ENCODE assay signal across 32 mouse cellular contexts in the genomic region with DNA sequence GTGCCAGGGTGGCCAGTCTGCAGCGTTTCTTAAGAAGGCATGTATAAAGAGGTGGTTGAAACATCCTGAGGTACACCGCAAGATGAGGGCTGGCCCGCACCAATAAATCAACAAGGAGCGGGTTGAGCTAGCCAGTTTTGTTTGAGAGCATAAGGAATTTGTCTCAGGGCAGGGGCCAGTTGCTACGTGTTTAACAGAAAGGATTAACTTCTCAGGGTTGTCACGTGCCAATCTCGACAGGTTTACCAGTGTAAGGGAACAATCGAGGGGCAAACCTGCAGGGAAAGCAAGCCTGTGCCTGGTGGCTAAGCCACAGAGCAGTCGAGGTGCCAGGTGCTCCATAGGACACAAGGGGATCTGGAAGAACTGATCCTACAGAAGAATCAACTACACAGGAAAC. TPM values are rescaled to one million over a fixed set of nuclear protein-coding genes. Genes with fewer than 3 reads are reported as not detected.
A peak's percentile ranks its signal among the peaks of the same experiment; 100 is the strongest.
DNase-seq lines count a peak whose midpoint lies in the region; ATAC-seq and TF ChIP-seq lines count a peak whose summit lies in the region.
"Had no signal": no experiment of that assay in that cellular context is flagged by ENCODE, and none has a peak within 500 bp of the region (broad histone marks: within the 10 kb centered on the region; RNA-seq: fewer than 3 reads in every experiment).

No protein-coding gene starts in this region.

- H3K9me3 ChIP-seq in lung, embryonic 14.5 days (ENCODE audit: low read depth, low read length), result no peaks in the 10 kb centered on the region
- no peaks in the 10 kb centered on the region for H3K9me3 ChIP-seq in embryonic facial prominence, embryonic 14.5 days (ENCODE audit: control insufficient read depth, low read length)
- no peaks in the 10 kb centered on the region for H3K9me3 ChIP-seq in heart, embryonic 10.5 days
- H3K9me3 ChIP-seq: embryonic facial prominence, embryonic 15.5 days; forebrain, embryonic 13.5 days; heart, embryonic 12.5 days; heart, embryonic 15.5 days; hindbrain, embryonic 10.5 days; hindbrain, embryonic 13.5 days had no signal

- no peak for TF ChIP-seq CTCF in lung, embryonic 14.5 days (IDR thresholded peaks at IDR 0.05; ENCODE audit: low read depth)
- TF ChIP-seq CTCF in lung, adult 2 months (IDR thresholded peaks at IDR 0.05; ENCODE audit: insufficient read depth, low read length), result no peak

- H3K36me3 ChIP-seq in lung, embryonic 14.5 days (ENCODE audit: insufficient read depth), result no peaks in the 10 kb centered on the region
- H3K36me3 ChIP-seq in embryonic facial prominence, embryonic 14.5 days (ENCODE audit: control insufficient read depth, insufficient read depth, low read length), result no peaks in the 10 kb centered on the region
- no peaks in the 10 kb centered on the region for H3K36me3 ChIP-seq in heart, embryonic 10.5 days
- H3K36me3 ChIP-seq: embryonic facial prominence, embryonic 15.5 days; heart, embryonic 12.5 days; heart, embryonic 15.5 days; hindbrain, embryonic 10.5 days; hindbrain, embryonic 13.5 days had no signal

- H3K27ac ChIP-seq in lung, embryonic 14.5 days (ENCODE audit: low read depth), result no peak overlapping the region
- H3K27ac ChIP-seq in embryonic facial prominence, embryonic 14.5 days (replicated peaks; ENCODE audit: low read depth, low read length), result no peak overlapping the region
- H3K27ac ChIP-seq in heart, embryonic 10.5 days, result no peak overlapping the region
- H3K27ac ChIP-seq: embryonic facial prominence, embryonic 15.5 days; forebrain, embryonic 13.5 days; heart, embryonic 15.5 days; hindbrain, embryonic 10.5 days; hindbrain, embryonic 13.5 days had no signal

- H3K9ac ChIP-seq in lung, embryonic 14.5 days, result no peak overlapping the region
- H3K9ac ChIP-seq in embryonic facial prominence, embryonic 14.5 days (ENCODE audit: low read depth, low read length), result no peak overlapping the region
- H3K9ac ChIP-seq: embryonic facial prominence, embryonic 15.5 days; forebrain, embryonic 13.5 days; heart, embryonic 12.5 days; heart, embryonic 15.5 days; hindbrain, embryonic 13.5 days had no signal

- peaks cover 6% of the 10 kb centered on the region; the same call in 1 of the 2 replicates for H3K27me3 ChIP-seq in lung, embryonic 14.5 days (ENCODE audit: insufficient read depth, low read length)
- peaks cover 15% of the 10 kb centered on the region; the same call in 1 of the 2 replicates for H3K27me3 ChIP-seq in embryonic facial prominence, embryonic 14.5 days (replicated peaks; ENCODE audit: control insufficient read depth, insufficient read depth, low read length)
- peaks cover 59% of the 10 kb centered on the region for H3K27me3 ChIP-seq in heart, embryonic 10.5 days (ENCODE audit: insufficient read depth, poor library complexity, severe bottlenecking)

- no peak for ATAC-seq in lung, embryonic 14.5 days (ENCODE audit: insufficient read depth)
- peak; percentile 45; the same call in 1 of the 2 replicates for ATAC-seq in embryonic facial prominence, embryonic 14.5 days (ENCODE audit: low read depth)
- ATAC-seq: CD4-positive, CD25-positive, alpha-beta regulatory T cell, adult 4 months; forebrain, embryonic 13.5 days; forebrain, embryonic 16.5 days; hindbrain, embryonic 16.5 days had no signal

- TF ChIP-seq POLR2A in lung, adult 2 months (IDR thresholded peaks at IDR 0.05; ENCODE audit: borderline replicate concordance, extremely low read depth, low read depth, low read length), result no peak

- H3K4me2 ChIP-seq in lung, embryonic 14.5 days, result no peak overlapping the region
- H3K4me2 ChIP-seq in embryonic facial prominence, embryonic 14.5 days (ENCODE audit: low read depth, low read length), result no peak overlapping the region
- H3K4me2 ChIP-seq: embryonic facial prominence, embryonic 15.5 days; forebrain, embryonic 13.5 days; heart, embryonic 12.5 days; heart, embryonic 15.5 days; hindbrain, embryonic 13.5 days had no signal

- no peak overlapping the region for H3K4me3 ChIP-seq in lung, embryonic 14.5 days (ENCODE audit: low read depth, low read length)
- H3K4me3 ChIP-seq in lung, adult 2 months (replicated peaks; ENCODE audit: extremely low read depth, low read depth, low read length), result no peak overlapping the region
- no peak overlapping the region for H3K4me3 ChIP-seq in embryonic facial prominence, embryonic 14.5 days (ENCODE audit: low read depth, low read length)
- no peak overlapping the region for H3K4me3 ChIP-seq in heart, embryonic 10.5 days
- H3K4me3 ChIP-seq: embryonic facial prominence, embryonic 15.5 days; forebrain, embryonic 13.5 days; heart, embryonic 12.5 days; heart, embryonic 15.5 days; hindbrain, embryonic 10.5 days; hindbrain, embryonic 13.5 days had no signal

- 48% methylated on average over 9 of the region's 9 CpGs for WGBS in lung, embryonic 14.5 days
- WGBS in lung, adult 2 months, result 52% methylated on average over 9 of the region's 9 CpGs
- 61% methylated on average over 9 of the region's 9 CpGs for WGBS in embryonic facial prominence, embryonic 14.5 days
- WGBS in heart, embryonic 10.5 days, result 70% methylated on average over 9 of the region's 9 CpGs

- no peaks in the 10 kb centered on the region for H3K4me1 ChIP-seq in lung, embryonic 14.5 days (ENCODE audit: insufficient read depth)
- no peaks in the 10 kb centered on the region for H3K4me1 ChIP-seq in lung, adult 2 months (ENCODE audit: control insufficient read depth, insufficient read depth, low read length)
- H3K4me1 ChIP-seq in embryonic facial prominence, embryonic 14.5 days (ENCODE audit: control insufficient read depth, insufficient read depth, low read length), result no peaks in the 10 kb centered on the region
- peaks cover 7% of the 10 kb centered on the region for H3K4me1 ChIP-seq in heart, embryonic 10.5 days

- peak; percentile 2 for DNase-seq in lung, embryonic 14.5 days
- no peak for DNase-seq in lung, adult 2 months
- peak; percentile 65 for DNase-seq in embryonic facial prominence, embryonic 14.5 days (ENCODE audit: low spot score)
- peak; percentile 62 for DNase-seq in fat pad, adult 2 months (ENCODE audit: extremely low read depth, low read depth, low spot score)
- DNase-seq in heart, embryonic 10.5 days (ENCODE audit: low spot score), result no peak
- DNase-seq in layer of hippocampus, postnatal 25 days (ENCODE audit: extremely low spot score in 1 of 2, low spot score in 1 of 2), result no peak
- DNase-seq: adrenal gland, adult 2 months; adrenal gland, postnatal 14 days; cerebellum, adult 11 months; cerebellum, adult 2 months; cerebellum, adult 9-11 months; cerebellum, postnatal 25 days; gastrocnemius, postnatal 10 days; gastrocnemius, postnatal 36 days; heart, adult 11 months; heart, postnatal 10 days; heart, postnatal 36 days had no signal

RNA-seq across cellular contexts. Expression of gene Krt1, which starts 7.4 kb away (rescaled TPM):
- 0.30 and 0.76 TPM in 2 replicates for polyA plus RNA-seq in lung, embryonic 14.5 days (2014; fragmentation: Nextera tagmentation; extraction: Ambion mirVana)
- polyA plus RNA-seq in lung, adult 2 months (2012; rRNA removed), result 0.26 and 0.57 TPM in 2 replicates
- 67.2 and 111 TPM in 2 replicates for polyA plus RNA-seq in embryonic facial prominence, embryonic 14.5 days (2014; fragmentation: Nextera tagmentation; extraction: Ambion mirVana)
- polyA plus RNA-seq in heart, embryonic 10.5 days (2016; fragmentation: Nextera tagmentation; extraction: Ambion mirVana), result 0.30 and 1.0 TPM in 2 replicates
- 1 to 10 TPM; 3.5 to 4.1 TPM for total RNA-seq in layer of hippocampus, postnatal 25 days (2021)
- total RNA-seq: common myeloid progenitor, adult 5-6 weeks; gastrocnemius, adult 18-20 months; gastrocnemius, postnatal 10 days; gastrocnemius, postnatal 36 days; heart, adult 8-10 months; heart, postnatal 10 days; heart, postnatal 36 days; MEL had no signal
- polyA plus RNA-seq: C2C12; CD4-positive, CD25-positive, alpha-beta regulatory T cell, adult 4 months had no signal

RNA-seq across cellular contexts. Expression of gene Krt2, which starts 25.2 kb away (rescaled TPM):
- not detected in 2 replicates for polyA plus RNA-seq in lung, embryonic 14.5 days (2014; fragmentation: Nextera tagmentation; extraction: Ambion mirVana)
- not detected in 2 replicates for polyA plus RNA-seq in lung, adult 2 months (2012; rRNA removed)
- 0.10 TPM in 1 of 2 replicates, not detected in the other for polyA plus RNA-seq in embryonic facial prominence, embryonic 14.5 days (2014; fragmentation: Nextera tagmentation; extraction: Ambion mirVana)
- not detected in 2 replicates for polyA plus RNA-seq in heart, embryonic 10.5 days (2016; fragmentation: Nextera tagmentation; extraction: Ambion mirVana)
- total RNA-seq in layer of hippocampus, postnatal 25 days (2021), result 1 to 10 TPM; 5.2 to 5.4 TPM
- total RNA-seq: adrenal gland, adult 2 months; adrenal gland, postnatal 14 days; adrenal gland, postnatal 4 days; common myeloid progenitor, adult 5-6 weeks; gastrocnemius, adult 18-20 months; gastrocnemius, postnatal 10 days; gastrocnemius, postnatal 36 days; heart, adult 8-10 months; heart, postnatal 10 days; heart, postnatal 36 days; MEL had no signal
- polyA plus RNA-seq: adrenal gland, adult 2 months; C2C12; CD4-positive, CD25-positive, alpha-beta regulatory T cell, adult 4 months; cerebellum, adult 2 months; forebrain, embryonic 13.5 days; heart, embryonic 12.5 days; heart, embryonic 15.5 days; hindbrain, embryonic 10.5 days; hindbrain, embryonic 13.5 days had no signal

RNA-seq across cellular contexts. Expression of gene Krt77, which starts 26.3 kb away (rescaled TPM):
- polyA plus RNA-seq in lung, embryonic 14.5 days (2014; fragmentation: Nextera tagmentation; extraction: Ambion mirVana), result not detected in 2 replicates
- not detected in 2 replicates for polyA plus RNA-seq in lung, adult 2 months (2012; rRNA removed)
- polyA plus RNA-seq in embryonic facial prominence, embryonic 14.5 days (2014; fragmentation: Nextera tagmentation; extraction: Ambion mirVana), result 14.6 and 20.3 TPM in 2 replicates
- polyA plus RNA-seq in heart, embryonic 10.5 days (2016; fragmentation: Nextera tagmentation; extraction: Ambion mirVana), result 0.04 TPM in 1 of 2 replicates, not detected in the other
- total RNA-seq in layer of hippocampus, postnatal 25 days (2021), result 10 to 100 TPM in 1 of 2 experiments, 1 to 10 TPM in 1; 9.4 to 11.3 TPM
- total RNA-seq: adrenal gland, adult 2 months; adrenal gland, postnatal 14 days; adrenal gland, postnatal 4 days; common myeloid progenitor, adult 5-6 weeks; gastrocnemius, adult 18-20 months; gastrocnemius, postnatal 10 days; gastrocnemius, postnatal 36 days; heart, adult 8-10 months; heart, postnatal 10 days; heart, postnatal 36 days; MEL had no signal
- polyA plus RNA-seq: adrenal gland, adult 2 months; C2C12; CD4-positive, CD25-positive, alpha-beta regulatory T cell, adult 4 months; heart, embryonic 12.5 days; hindbrain, embryonic 10.5 days had no signal

RNA-seq across cellular contexts. Expression of gene Krt73, which starts 41.0 kb away (rescaled TPM):
- not detected in 2 replicates for polyA plus RNA-seq in lung, embryonic 14.5 days (2014; fragmentation: Nextera tagmentation; extraction: Ambion mirVana)
- polyA plus RNA-seq in lung, adult 2 months (2012; rRNA removed), result not detected in 2 replicates
- 3.3 and 3.4 TPM in 2 replicates for polyA plus RNA-seq in embryonic facial prominence, embryonic 14.5 days (2014; fragmentation: Nextera tagmentation; extraction: Ambion mirVana)
- not detected in 2 replicates for polyA plus RNA-seq in heart, embryonic 10.5 days (2016; fragmentation: Nextera tagmentation; extraction: Ambion mirVana)
- 1 to 10 TPM; 7.3 to 9.0 TPM for total RNA-seq in layer of hippocampus, postnatal 25 days (2021)
- total RNA-seq: adrenal gland, adult 2 months; adrenal gland, postnatal 14 days; adrenal gland, postnatal 4 days; common myeloid progenitor, adult 5-6 weeks; gastrocnemius, adult 18-20 months; gastrocnemius, postnatal 10 days; gastrocnemius, postnatal 36 days; heart, adult 8-10 months; heart, postnatal 10 days; heart, postnatal 36 days; MEL had no signal
- polyA plus RNA-seq: adrenal gland, adult 2 months; C2C12; CD4-positive, CD25-positive, alpha-beta regulatory T cell, adult 4 months; heart, embryonic 12.5 days; heart, embryonic 15.5 days; hindbrain, embryonic 10.5 days had no signal

RNA-seq across cellular contexts. Expression of gene Krt76, which starts 49.5 kb away (rescaled TPM):
- not detected in 2 replicates for polyA plus RNA-seq in lung, embryonic 14.5 days (2014; fragmentation: Nextera tagmentation; extraction: Ambion mirVana)
- polyA plus RNA-seq in lung, adult 2 months (2012; rRNA removed), result 0.46 TPM in 1 of 2 replicates, not detected in the other
- polyA plus RNA-seq in embryonic facial prominence, embryonic 14.5 days (2014; fragmentation: Nextera tagmentation; extraction: Ambion mirVana), result 0.31 and 0.68 TPM in 2 replicates
- not detected in 2 replicates for polyA plus RNA-seq in heart, embryonic 10.5 days (2016; fragmentation: Nextera tagmentation; extraction: Ambion mirVana)
- total RNA-seq in layer of hippocampus, postnatal 25 days (2021), result not detected
- total RNA-seq: adrenal gland, adult 2 months; adrenal gland, postnatal 14 days; adrenal gland, postnatal 4 days; common myeloid progenitor, adult 5-6 weeks; gastrocnemius, adult 18-20 months; gastrocnemius, postnatal 10 days; gastrocnemius, postnatal 36 days; heart, adult 8-10 months; heart, postnatal 10 days; heart, postnatal 36 days; MEL had no signal
- polyA plus RNA-seq: adrenal gland, adult 2 months; C2C12; CD4-positive, CD25-positive, alpha-beta regulatory T cell, adult 4 months; cerebellum, adult 2 months; forebrain, embryonic 13.5 days; forebrain, embryonic 16.5 days; heart, embryonic 12.5 days; heart, embryonic 15.5 days; hindbrain, embryonic 10.5 days; hindbrain, embryonic 13.5 days; hindbrain, embryonic 16.5 days had no signal

Comparison
In these comparisons a context has a peak if more than half of its experiments do, and no peak if none do; other contexts are left out.
1. DNase-seq: peak in lung, embryonic 14.5 days (single experiment), embryonic facial prominence, embryonic 14.5 days (single experiment) and fat pad, adult 2 months (single experiment); none in lung, adult 2 months (single experiment), heart, embryonic 10.5 days (single experiment) and layer of hippocampus, postnatal 25 days (0 of 2).
2. RNA of gene Krt1, which starts 7.4 kb away (polyA plus RNA-seq): 67.2 to 111 TPM in embryonic facial prominence, embryonic 14.5 days; 0.30 to 1.0 TPM in heart, embryonic 10.5 days, 0.30 to 0.76 TPM in lung, embryonic 14.5 days and 0.26 to 0.57 TPM in lung, adult 2 months; every median in the first group is over 10 times any median in the second.
3. RNA of gene Krt77, which starts 26.3 kb away (polyA plus RNA-seq): 14.6 to 20.3 TPM in embryonic facial prominence, embryonic 14.5 days; 0.04 TPM in heart, embryonic 10.5 days, not detected in lung, embryonic 14.5 days and not detected in lung, adult 2 months; every median in the first group is over 10 times any median in the second.